Mouse (Mus musculus) embryo, embryonic 11 days (tissue): ENCODE measurements around the gene Atoh8.

Experiments used
- DNase-seq: peaks from one replicate; pipeline ENCODE4 v3.0.0-alpha.2; 2015

The Atoh8 gene

DNA sequence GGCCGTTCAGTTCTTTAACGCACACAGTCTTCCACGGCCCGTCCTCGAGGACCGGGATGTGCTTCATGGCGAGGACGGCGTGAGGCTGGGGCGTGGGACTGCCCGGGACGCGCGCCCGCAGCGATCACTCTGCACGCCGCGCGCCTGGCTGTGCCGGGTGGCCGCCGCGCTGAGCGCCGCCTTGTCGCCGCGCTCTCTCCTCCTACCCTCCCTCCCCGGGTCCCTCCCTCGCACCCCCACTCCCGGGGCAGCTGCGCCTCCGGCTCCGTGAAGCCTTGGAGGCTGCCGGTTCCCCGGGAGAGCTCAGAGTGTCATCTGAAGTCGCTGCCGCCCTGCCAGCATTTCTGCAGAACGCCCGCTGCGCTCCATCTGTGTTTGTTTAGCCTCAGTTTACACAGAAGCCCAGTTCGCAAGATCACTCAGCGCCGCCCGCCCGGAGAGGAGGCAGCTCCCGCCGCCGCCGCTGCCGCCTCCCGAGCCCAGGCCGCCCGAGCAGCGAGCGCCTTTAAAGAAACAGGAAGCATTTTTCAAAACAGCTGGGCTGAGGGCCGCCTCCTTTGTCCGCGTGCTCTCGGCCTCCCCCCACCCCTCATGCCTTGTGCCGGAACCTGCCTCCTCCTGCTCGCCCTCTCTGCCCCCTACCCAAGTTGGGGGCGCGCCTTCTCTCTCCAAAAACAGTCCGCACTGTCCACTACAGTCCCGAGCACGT is at the start of gene Atoh8:
Atoh8 (minus strand) TSS at position 480 of the 709 bp plus-strand sequence.
- peak; percentile 84 for DNase-seq

DNA sequence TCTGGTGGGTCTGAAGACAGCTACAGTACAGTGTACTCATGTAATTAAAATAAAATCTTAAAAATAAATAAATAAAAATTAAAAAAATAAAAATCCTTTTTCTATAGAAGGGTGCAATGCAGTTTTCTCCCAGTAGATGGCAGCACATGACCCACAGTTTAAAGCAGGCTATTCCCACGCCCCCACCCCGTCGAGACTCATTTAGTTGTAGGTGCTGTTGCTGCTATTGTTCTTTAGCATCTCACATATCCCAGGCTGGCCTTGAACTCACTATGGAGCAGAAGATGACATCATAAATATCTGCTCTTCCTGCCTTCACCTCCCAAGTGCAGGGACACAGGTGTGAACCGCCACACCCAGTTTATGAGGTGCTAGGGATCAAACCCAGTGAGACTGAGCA is 48.5 kb upstream of the Atoh8 start:
- DNase-seq: peak; percentile 64

DNA sequence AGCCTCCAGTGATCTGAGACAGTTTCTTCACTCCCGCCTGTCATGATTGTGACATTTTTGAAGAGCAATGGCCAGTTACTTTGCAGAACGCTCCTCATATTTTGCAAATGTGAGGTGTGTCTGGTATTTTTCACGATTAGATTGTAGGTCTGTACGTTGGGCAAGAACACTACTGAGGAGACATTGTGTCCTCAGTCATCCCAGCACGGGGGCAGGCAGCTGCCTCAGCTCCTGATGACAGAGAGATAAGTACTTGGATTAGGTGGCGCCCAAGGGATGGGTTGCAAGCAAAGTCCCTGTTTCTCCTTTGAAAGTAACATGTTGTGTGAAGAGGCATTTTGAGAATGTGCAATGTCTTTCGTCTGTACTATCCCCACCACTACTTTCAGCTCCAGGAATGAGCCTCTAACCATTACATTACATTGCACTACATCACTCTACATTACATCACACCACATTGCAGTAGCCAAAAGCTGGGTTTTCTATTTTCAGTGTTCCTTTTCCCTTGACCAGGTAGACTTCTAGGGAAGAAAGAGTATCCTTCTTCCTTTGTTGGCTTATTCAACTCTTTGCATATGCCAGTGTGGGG is 45.1 kb upstream of the Atoh8 start:
- DNase-seq: no peak

DNA sequence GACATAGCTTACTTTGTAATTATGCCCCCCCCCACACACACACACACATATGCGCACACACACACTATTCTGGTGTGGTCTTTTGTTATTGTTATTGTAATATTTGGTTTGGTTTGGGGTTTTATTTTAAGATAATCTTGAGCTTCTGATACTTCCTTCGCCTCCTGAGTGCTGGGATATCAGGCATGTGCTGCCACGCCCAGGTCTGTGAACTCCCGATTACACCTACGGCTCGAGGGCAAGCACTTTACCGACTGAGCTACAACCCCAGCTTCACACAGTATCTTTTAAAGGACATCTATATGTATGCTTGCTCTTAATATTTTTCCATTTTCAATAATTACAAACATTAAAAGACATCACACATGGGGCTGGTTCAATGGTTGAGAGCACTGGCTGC is 44.1 kb upstream of the Atoh8 start:
- no peak for DNase-seq

DNA sequence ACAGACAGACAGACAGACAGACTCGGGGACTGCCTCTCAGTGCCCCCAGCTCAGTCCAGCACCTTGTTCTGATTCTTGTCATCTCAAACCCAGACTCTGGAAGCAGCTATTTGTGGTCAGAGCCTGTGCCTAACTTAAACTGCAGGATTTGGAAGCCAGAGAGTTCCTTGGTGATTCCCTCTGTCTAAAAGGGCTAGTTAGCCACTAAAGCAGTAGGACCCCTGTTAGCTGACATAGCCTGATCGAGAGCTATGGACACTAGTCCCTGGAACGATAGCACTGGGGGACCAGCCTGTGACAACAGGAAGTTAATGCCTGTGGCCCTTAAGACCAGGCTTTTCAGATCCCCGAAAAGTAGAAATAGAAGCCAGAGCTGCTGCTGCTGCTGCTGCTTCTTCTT is 43.5 kb upstream of the Atoh8 start:
- no peak for DNase-seq

DNA sequence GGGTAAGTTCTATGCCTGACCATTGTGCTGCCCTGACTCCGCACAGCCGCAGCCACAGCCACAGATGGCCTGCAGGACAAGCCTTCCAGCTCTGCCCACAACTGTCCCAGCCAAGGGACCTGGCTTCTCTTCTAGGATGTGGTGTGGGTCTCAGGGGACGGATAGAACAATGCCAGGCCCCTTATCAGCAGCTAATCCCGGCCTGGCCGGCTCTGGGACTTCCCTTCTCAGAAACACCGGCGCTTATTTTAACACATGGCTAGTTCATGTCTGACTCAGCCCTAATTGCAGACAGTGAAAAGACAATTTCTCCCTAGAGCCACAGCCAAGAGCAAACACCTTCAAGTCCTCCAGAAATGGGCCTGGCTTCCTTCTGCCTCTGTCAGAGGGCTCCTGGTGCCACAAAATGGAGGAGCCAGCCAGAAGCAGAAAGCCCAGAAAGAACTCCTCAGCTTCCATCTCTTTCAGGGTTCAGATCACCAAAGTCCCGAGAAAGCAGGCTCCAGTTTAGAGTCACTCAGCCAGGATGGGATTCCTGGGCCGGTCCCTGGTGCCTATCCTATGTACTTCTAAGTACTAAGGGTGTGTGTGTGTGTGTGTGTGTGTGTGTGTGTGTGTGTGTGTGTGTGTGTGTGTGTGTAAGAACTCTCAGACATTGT is 42.3 kb upstream of the Atoh8 start:
- DNase-seq: no peak

DNA sequence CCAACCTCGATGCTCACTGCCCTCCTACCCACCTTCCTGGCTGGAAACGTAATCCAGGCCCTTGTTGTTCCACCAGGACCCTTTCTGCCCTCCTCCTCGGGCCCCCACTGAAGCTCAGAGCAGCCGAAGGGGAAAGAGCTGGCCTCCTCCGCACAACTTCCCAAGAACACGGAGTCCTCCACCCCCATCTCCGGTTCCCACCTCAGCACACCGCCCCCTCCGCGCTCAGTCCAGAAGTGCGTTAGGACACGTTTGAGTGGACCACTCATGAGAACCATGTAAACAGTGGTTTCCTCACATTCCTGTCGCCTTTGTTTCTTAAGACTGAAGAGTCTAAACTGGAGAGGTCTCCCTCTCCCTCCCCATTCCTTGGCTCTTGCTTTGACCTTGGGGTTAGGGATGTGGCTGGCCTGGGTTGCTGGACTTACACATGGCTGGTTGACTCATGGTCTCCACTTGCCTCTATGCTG is 41.6 kb upstream of the Atoh8 start:
- no peak for DNase-seq

DNA sequence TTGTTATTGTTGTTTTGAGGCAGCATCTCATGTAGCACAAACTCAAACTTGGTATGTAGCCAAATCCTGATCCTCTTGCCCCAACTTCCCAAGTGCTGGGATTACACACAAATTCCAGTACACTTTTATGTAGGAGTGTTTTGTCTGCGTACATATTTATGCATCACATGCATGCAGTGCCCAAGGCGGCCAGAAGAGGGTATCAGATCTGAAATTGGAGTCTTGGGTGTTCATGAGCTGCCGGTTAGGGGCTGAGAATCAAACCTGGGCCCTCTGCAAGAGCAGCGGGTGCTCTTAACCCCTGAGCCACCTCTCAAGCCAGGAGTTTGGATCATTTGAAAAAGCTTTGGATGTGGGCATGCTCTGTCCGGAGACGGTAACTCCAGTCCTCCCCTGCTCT is 40.8 kb upstream of the Atoh8 start:
- DNase-seq: no peak

DNA sequence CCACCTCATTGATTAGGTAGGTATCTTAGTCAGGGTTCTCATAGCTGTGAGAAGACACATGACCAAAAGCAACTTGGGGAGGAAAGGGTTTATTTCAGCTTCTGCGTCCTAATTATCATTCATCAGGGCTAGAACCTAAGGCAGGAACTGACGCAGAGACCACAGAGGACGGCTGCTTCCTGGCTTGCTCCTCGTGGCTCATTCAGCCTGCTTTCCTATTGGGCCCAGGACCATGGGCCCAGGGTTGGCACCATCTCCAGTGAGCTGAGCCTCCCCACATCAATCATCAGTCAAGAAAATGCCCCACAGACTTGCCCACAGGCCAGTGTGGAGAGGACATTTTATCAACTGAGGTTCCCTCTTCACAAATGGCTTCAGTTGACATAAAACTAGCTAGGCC is 40.1 kb upstream of the Atoh8 start:
- DNase-seq: no peak

DNA sequence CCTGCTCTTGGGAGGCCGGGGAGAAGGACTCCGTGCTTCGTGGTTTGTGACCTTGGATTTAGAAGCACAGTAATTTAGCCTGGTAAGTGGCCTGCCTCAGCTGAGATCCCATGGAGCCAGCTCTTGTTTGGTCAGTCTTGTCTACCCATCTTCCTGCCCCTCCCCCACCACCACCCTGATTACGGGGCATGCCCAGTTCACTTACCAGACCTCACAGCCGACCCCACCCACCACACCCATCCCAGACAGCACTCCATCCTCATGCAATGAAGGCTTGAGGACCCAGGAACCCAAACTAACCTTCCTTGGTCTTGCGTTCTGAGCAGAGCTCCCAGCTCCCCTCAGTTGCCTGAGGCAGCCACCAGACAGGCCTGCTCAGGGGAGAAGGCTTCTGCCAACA is 37.8 kb upstream of the Atoh8 start:
- DNase-seq: no peak

DNA sequence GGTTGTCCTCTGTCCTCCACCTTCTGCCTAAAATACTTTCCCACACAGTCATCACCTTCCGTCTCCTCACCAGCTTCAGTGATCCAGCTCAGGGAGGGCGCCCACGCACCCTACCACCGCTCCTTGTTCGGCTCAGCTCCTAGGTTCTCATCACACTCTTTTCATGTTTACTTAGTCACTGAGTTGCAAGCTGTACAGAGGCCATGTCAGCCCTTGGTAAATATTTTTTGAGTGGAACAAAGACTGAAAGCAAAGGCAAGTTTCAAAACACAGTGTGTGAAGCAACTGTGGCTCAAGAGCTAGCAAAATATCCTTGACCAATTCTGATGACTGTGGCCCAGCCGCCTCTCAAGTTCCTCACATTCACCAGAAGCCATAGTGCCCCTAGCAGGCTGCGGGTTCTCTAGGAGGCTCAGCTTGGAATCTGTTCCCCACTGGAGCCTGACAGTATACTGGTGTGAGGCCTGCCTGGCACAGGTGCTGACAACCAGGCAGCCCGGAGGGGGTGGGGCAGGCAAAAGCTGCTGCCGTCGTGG is 36.9 kb upstream of the Atoh8 start:
- no peak for DNase-seq

DNA sequence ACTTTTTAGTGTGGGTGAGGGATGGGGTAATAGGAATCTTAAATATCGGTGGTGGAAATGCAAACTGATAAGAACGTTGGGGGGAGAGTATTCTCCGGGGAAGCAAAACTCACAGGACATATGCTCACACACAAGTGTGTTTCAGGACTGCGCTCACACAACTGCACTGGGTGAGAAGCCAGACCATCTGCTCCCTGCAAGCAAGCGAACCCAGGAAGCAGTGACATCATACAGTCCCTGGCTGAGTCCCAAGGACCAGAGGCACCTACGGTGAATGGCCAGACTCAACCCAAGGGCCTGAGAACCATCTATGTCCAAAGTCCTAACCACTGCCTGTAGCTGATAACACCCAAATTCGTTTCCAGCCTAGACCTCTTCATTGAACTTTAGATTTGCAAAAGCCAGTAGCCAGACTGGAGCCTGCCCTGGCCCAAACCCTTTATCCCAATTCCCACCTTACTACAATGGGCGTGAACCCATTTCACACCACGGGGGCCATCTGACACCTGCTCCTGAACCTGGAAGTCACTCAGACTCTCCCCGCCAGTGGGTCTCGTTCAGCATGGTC is 35.7 kb upstream of the Atoh8 start:
- DNase-seq: no peak

DNA sequence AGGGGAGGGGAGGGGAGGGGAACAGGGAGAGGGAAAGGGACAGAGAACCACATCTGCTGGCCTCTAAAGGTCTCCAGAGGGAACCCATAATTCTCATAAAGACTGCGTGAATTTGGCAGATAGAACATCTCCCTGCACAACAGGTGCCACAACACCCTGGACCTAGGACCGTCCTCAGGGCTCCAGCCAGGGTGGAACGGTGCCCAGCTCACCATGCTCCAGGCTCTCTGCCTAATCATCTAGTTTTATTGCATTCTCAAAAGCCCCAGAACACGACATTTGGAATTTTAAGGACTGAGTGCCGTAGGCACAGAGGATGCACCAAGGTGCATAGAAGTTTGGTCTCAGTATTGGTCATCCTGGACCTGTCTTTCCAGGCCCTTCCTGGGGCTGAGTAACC is 34.9 kb upstream of the Atoh8 start:
- no peak for DNase-seq

DNA sequence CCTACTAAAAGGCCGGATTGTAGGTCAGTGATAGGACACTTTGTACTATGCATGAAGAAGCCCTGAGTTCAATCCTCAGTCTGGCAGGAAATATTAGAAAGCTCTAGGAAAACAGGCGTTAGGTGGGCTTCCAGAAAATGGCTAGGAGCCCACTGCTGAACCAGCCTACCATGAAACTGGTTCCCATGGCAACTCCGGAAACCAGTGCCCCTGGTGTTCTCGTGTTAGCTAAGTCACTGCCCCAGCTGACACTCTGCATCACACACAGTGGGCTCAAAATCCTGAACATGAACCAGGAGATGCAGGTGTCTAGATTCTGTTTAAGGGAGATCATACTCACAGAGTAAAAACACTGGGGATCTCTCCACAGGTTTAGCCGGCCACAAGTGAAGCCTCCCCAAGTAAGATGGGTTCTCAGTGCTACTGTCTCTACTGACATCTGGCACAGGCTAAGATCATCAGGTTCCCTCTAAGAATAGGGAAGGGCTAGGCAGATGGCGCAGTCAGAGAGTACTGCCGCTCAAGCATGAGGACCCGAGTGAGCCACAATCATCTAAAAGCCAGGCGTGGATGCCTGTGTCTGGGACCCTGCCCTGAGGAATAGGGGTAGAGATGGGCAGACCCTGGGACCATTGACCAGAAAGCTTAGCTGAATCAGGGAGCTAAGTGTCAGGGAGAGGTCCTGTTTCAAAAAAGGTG is 32.9 kb upstream of the Atoh8 start:
- no peak for DNase-seq

DNA sequence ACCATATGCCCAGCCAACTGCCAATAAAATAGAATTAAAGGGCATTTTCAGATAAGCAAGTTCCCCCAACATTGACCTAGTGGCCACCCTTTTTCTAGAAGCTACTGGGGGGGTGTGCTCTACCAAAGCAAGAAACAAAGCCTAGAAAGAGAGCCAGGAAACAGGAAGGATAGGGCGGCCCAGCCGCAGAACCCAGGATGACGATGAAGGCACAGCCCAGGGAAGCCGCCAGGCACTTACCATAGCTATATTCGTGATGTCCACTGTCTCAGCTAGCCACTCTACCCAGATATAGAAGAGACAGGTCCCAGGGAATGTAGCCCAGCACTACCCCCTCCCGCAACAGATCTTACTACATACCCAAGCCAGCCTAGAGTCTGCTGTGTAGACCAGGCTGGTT is 30.3 kb upstream of the Atoh8 start:
- no peak for DNase-seq

DNA sequence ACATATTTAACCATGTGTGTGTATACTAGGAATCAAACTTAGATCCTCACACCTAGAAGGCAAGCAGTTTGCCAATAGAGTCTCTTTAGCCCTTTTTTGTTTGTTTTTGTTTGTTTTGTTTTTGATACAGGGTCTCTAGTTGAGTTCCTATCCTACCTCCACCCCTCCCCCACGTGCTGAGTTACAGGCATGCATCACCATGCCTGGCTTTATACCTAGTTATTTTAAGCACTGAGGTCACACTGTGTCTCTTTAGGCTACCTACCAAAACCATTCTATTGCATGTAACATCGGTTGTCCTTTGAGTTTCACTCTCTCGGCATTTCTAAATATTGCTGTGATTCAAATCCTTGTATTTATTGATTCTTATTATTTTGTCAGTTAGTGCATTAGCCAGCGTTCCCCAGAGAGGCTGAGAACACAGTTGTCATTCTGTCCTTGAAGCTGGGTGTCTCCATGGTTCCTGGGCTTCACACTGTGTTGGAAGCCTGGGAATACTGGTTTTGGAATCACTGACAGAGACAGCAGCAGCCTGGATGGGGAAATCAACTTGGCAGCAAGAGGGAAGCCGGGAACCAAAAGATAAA is 28.4 kb upstream of the Atoh8 start:
- DNase-seq: no peak

DNA sequence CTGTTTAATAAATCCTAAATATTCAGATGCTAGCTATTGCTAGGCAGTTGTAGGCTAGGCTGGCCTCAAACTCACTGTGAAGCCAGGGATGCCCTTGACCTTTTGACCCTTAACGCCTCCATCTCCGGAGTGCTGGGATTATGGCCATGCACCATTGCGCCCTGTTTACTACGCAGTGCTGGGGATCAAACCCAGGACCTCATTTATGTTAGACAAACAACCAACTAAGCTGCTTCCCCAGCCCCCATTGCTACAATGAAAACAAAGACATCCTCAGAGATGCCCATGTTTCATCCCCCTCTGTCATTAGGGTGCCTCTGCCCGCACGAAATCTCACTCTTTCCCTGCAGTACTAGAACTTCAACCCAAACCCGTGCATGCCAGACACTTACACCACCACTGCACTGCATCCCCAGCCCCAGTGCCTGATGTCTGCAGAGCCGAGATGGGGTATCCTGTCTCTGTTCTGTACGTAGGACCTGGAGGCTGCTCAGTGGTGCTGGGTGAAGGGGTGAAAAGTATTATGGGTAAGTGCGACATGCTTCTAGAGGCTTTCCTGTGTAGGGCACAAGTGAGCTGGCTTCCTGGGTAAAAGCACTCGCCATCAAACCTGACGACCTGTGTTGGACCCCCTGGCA is 26.4 kb upstream of the Atoh8 start:
- DNase-seq: no peak

DNA sequence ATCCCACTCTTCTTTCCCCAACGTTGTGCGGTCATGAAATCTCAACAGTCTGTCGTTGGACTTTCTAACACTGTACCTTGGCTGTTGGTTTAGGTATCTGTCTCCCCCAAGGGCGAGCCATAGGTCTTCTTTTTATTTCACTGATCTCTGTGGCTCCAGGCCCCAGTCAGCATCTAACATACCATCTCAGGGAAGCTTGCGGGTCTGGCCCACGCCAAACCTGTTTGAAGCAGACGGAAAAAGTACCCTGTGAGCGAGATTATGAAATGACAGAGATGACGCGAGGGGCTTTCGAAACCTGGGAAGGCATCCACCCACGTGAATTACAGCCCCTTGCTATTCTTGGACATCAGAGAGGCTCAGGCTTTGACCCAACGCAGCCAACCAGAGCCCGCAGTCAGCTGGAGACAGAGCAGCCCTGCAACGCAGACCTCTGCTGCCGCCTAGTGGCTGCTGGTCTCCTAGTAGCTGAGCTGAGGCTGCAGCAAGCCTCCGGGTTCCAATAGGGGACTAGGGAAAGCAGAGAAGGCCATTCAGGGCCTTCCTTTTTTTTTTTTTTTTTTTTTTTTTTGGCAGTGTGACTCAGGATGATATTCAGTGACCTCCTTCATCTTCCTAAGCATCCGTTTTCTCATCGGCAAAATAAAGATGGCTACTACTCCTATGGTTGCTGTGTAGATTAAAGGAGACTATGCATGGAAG is 25.8 kb upstream of the Atoh8 start:
- peak; percentile 94 for DNase-seq

DNA sequence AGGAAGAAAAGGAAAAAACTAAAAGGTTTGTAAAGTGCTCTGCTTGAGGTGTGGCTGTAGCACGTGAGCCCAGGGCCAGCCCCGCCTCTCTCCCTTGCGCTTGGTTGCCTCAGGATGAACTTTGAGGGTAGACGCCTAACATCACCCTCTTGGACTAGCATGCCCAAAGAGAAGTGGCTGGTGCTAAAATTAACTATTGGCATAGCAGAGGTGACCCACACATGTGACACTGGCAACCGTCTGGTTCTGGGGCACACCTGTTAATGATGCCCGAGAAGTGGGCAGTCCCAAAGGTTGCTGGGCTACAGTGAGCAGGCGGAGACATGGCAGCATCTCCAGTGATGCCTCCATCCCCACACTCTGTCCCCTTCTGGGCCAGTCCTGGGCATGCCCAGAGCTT is 24.1 kb upstream of the Atoh8 start:
- no peak for DNase-seq

DNA sequence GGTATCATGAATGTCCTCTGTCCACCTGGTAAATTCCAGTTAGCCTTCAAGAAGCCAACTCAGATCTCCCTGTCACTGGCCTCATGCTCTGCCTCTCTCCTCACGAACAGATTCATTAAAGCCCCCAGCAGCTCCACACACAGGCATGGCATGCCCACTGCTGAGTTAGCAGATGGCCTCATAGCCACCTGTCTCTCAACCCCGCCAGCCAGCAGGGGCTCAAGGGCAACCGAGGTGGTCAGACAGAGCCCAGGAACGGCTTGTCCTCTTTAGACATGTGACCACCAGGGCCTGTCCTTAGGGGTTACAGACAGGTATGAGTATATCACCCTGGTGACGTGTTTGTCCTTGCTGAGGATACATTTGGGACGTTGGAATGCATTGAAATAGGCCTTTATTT is 19.9 kb upstream of the Atoh8 start:
- DNase-seq: no peak

DNA sequence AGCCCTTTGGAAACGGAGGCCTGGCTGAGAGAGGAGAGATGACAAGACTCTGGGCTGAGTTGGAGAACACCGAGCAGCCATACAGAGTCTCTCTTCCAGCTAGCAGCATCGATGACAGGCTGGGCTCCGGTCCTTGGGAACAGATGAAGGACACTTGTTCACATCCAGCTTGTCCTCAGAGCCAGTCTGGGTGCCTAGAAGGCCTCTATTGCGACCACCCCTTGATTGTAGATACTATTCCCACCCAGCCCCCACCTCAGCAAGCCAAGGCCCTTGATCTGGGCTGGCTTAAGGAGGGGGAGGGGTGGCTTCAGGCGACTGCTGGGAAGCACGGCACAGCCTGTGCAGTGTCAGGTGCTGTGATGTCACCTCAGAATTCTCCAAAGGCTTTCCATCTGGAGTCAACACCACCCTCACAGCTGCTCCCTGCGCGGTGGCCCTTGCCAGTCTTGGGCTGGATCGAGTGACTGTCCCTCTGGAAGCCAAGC is 19.3 kb upstream of the Atoh8 start:
- no peak for DNase-seq
